Mouse (Mus musculus): ENCODE results near the gene Pdzd3.

- no peak for TF ChIP-seq POLR2A (IDR thresholded peaks at IDR 0.05; ENCODE audit: low read depth, low read length)
- no peak for TF ChIP-seq CTCF (conservative IDR thresholded peaks at IDR 0.05; ENCODE audit: insufficient read depth, insufficient read length, low read depth, low read length)
Observed at GRCm38 (mm10) chr9:44231609-44232008, 19.7 kb downstream of the Pdzd3 start.
